Mouse (Mus musculus) CH12.LX (cell line): ENCODE results near the gene Il17rd. TPM values are rescaled to one million over a fixed set of nuclear protein-coding genes. Genes with fewer than 3 reads are reported as not detected.

Experiments used
- DNase-seq: peaks from one replicate; pipeline ENCODE4 v3.0.0-alpha.2; 2013; ENCODE audit errors: extremely low read depth
- H3K27ac ChIP-seq: 2 replicates; pipeline ENCODE4 v1.5.1; 2012; ENCODE audit warnings: low read depth, mild to moderate bottlenecking, control low read depth, moderate library complexity; ENCODE audit not compliant: insufficient read depth
- H3K27me3 ChIP-seq: replicated peaks from 2 replicates; pipeline ENCODE3; 2012; ENCODE audit warnings: inconsistent platforms
- H3K36me3 ChIP-seq, 2 experiments: replicated peaks in 1 of 2; 2 replicates each; pipeline versions ENCODE3 to v1.6.1; 2012; ENCODE audit warnings: inconsistent platforms in 1 of 2, low read length in 1 of 2, mild to moderate bottlenecking in 1 of 2, mixed read lengths in 1 of 2, moderate library complexity in 1 of 2; ENCODE audit not compliant: control insufficient read depth in 1 of 2, insufficient read depth in 1 of 2
- H3K4me1 ChIP-seq, 2 experiments: 2 replicates each; pipeline ENCODE4 v1.6.1; 2012; ENCODE audit warnings: inconsistent platforms in 1 of 2, moderate library complexity in 1 of 2; ENCODE audit not compliant: insufficient read depth in 2 of 2, control insufficient read depth in 1 of 2
- H3K4me2 ChIP-seq: 2 replicates; pipeline ENCODE4 v1.6.1; 2012; ENCODE audit warnings: low read depth, mild to moderate bottlenecking, control low read depth; ENCODE audit not compliant: poor library complexity, insufficient read depth, severe bottlenecking
- H3K4me3 ChIP-seq, 3 experiments: fragments of 150-350 bp in 1 of 3; sonication (generic) in 1 of 3; replicated peaks in 1 of 3; 2 replicates each; pipeline versions ENCODE3 to v1.5.1; 2011 to 2012; ENCODE audit warnings: low read depth in 2 of 3, low read length in 2 of 3, mild to moderate bottlenecking in 2 of 3, moderate library complexity in 2 of 3, control low read depth in 1 of 3, improper control_type of control experiment in 1 of 3, inconsistent platforms in 1 of 3, mixed read lengths in 1 of 3; ENCODE audit not compliant: poor library complexity in 1 of 3
- H3K79me2 ChIP-seq: replicated peaks from 2 replicates; pipeline ENCODE4 v1.6.1; 2012; ENCODE audit warnings: mild to moderate bottlenecking, moderate library complexity; ENCODE audit not compliant: control insufficient read depth, poor library complexity, insufficient read depth, severe bottlenecking; ENCODE audit errors: extremely low read depth
- H3K9ac ChIP-seq: 2 replicates; pipeline ENCODE4 v1.6.1; 2012; ENCODE audit warnings: low read depth, mild to moderate bottlenecking, control low read depth, moderate library complexity; ENCODE audit not compliant: insufficient read depth
- H3K9me3 ChIP-seq: replicated peaks from 2 replicates; pipeline ENCODE3; 2012; ENCODE audit warnings: low read length, inconsistent platforms, mixed read lengths
- BHLHE40 ChIP-seq: IDR thresholded peaks from 2 replicates; pipeline ENCODE4 v1.6.1; 2011; ENCODE audit warnings: mild to moderate bottlenecking, low read depth, low read length, improper control_type of control experiment
- CHD1 ChIP-seq: IDR thresholded peaks from 2 replicates; pipeline ENCODE4 v1.6.1; 2012; ENCODE audit warnings: low read depth, low read length, improper control_type of control experiment, inconsistent platforms
- CHD2 ChIP-seq: IDR thresholded peaks from 2 replicates; pipeline ENCODE4 v1.6.1; 2011; ENCODE audit warnings: low read length, improper control_type of control experiment
- CTCF ChIP-seq, 2 experiments: IDR thresholded peaks in 1 of 2; conservative IDR thresholded peaks in 1 of 2; 2 replicates each; pipeline ENCODE4 v1.5.1; 2011 to 2012; ENCODE audit warnings: low read depth in 2 of 2, low read length in 2 of 2, improper control_type of control experiment in 1 of 2, inconsistent platforms in 1 of 2, mild to moderate bottlenecking in 1 of 2, moderate library complexity in 1 of 2
- HCFC1 ChIP-seq: IDR thresholded peaks from 2 replicates; pipeline ENCODE4 v1.6.1; 2012; ENCODE audit warnings: low read depth, mild to moderate bottlenecking, inconsistent platforms, low read length, improper control_type of control experiment
- IRF4 ChIP-seq: IDR thresholded peaks from 2 replicates; pipeline ENCODE4 v1.6.1; 2014; ENCODE audit warnings: low read depth, mild to moderate bottlenecking, inconsistent platforms, low read length, improper control_type of control experiment
- JUND ChIP-seq: conservative IDR thresholded peaks from 2 replicates; pipeline ENCODE4 v1.6.1; 2011; ENCODE audit warnings: low read depth, low read length, improper control_type of control experiment
- MAFK ChIP-seq: IDR thresholded peaks from 2 replicates; pipeline ENCODE4 v1.6.1; 2011; ENCODE audit warnings: low read length, improper control_type of control experiment; ENCODE audit not compliant: insufficient replicate concordance
- MAX ChIP-seq: IDR thresholded peaks from 2 replicates; pipeline ENCODE4 v1.6.1; 2011; ENCODE audit warnings: low read length, improper control_type of control experiment
- MEF2A ChIP-seq: IDR thresholded peaks from 2 replicates; pipeline ENCODE4 v1.6.1; 2014; ENCODE audit warnings: low read depth, mild to moderate bottlenecking, inconsistent platforms, low read length, improper control_type of control experiment, borderline replicate concordance
- MXI1 ChIP-seq: IDR thresholded peaks from 2 replicates; pipeline ENCODE4 v1.6.1; 2011; ENCODE audit warnings: mild to moderate bottlenecking, low read depth, low read length, improper control_type of control experiment
- PAX5 ChIP-seq: IDR thresholded peaks from 2 replicates; pipeline ENCODE4 v1.6.1; 2012; ENCODE audit warnings: low read length, inconsistent platforms, mixed read lengths
- SMC3 ChIP-seq: IDR thresholded peaks from 2 replicates; pipeline ENCODE4 v1.6.1; 2011; ENCODE audit warnings: low read depth, low read length, improper control_type of control experiment
- TBP ChIP-seq: conservative IDR thresholded peaks from 2 replicates; pipeline ENCODE4 v1.6.1; 2011; ENCODE audit warnings: low read depth, low read length, improper control_type of control experiment
- TCF12 ChIP-seq: IDR thresholded peaks from 2 replicates; pipeline ENCODE4 v1.6.1; 2014; ENCODE audit warnings: low read depth, mild to moderate bottlenecking, inconsistent platforms, low read length, improper control_type of control experiment
- UBTF ChIP-seq: IDR thresholded peaks from 2 replicates; pipeline ENCODE4 v1.6.1; 2012; ENCODE audit warnings: low read depth, mild to moderate bottlenecking, inconsistent platforms, low read length, improper control_type of control experiment, moderate library complexity
- USF1 ChIP-seq: IDR thresholded peaks from 2 replicates; pipeline ENCODE4 v1.6.1; 2014; ENCODE audit warnings: low read depth, mild to moderate bottlenecking, inconsistent platforms, low read length, improper control_type of control experiment
- USF2 ChIP-seq: conservative IDR thresholded peaks from 2 replicates; pipeline ENCODE4 v1.6.1; 2011; ENCODE audit warnings: low read depth, low read length, improper control_type of control experiment
- ZKSCAN1 ChIP-seq: IDR thresholded peaks from 2 replicates; pipeline ENCODE4 v1.6.1; 2012; ENCODE audit warnings: low read depth, inconsistent platforms, low read length, improper control_type of control experiment, borderline replicate concordance
- ZMIZ1 ChIP-seq: IDR thresholded peaks from 2 replicates; pipeline ENCODE4 v1.6.1; 2012; ENCODE audit warnings: low read depth, mild to moderate bottlenecking, inconsistent platforms, low read length, improper control_type of control experiment
- ZNF384 ChIP-seq: IDR thresholded peaks from 2 replicates; pipeline ENCODE4 v1.6.1; 2012; ENCODE audit warnings: low read depth, low read length, improper control_type of control experiment, inconsistent platforms
- dilution Hi-C: fragments of 300-500 bp; cut with MboI; formaldehyde crosslinking; loops from 2 replicates; pipeline ENCODE4 v1.14.3; 2020; ENCODE audit warnings: low sequenced_read_pairs; ENCODE audit not compliant: extremely low pct_unique_long_range_greater_than_20kb, extremely low pct_ligation_motif_present
- in situ Hi-C: fragments of 300-500 bp; cut with MboI; formaldehyde crosslinking; loops from 3 replicates; pipeline ENCODE4 v1.14.3; 2019; ENCODE audit warnings: low sequenced_read_pairs, low pct_ligation_motif_present, low pct_unique_long_range_greater_than_20kb, mixed read lengths
- polyA plus RNA-seq: library from polyadenylated mRNA; unstranded; fragments of >175 nt; gene quantifications from 2 replicates; pipeline ENCODE4 v1.2.1, GENCODE M21; 2012; ENCODE audit warnings: low read depth; ENCODE audit not compliant: insufficient read length
- total RNA-seq, 2 experiments: library from RNA; depleted of rRNA; stranded (reverse); fragments of 300-350 nt in 1 of 2; fragments of >200 nt in 1 of 2; gene quantifications; 2 replicates each; pipeline ENCODE4 v1.2.3; 2012 to 2014

Il17rd gene
- total and polyA plus RNA-seq, 3 experiments = 0.04 to 0.09 (median 0.08) TPM

- Histone ChIP-seq H3K9ac (no peak overlapping the region), H3K4me1 (no peaks in the 10 kb centered on the region), H3K36me3 (no peaks in the 10 kb centered on the region), H3K4me3 (no peak overlapping the region), H3K27me3 (peaks cover 8% of the 10 kb centered on the region), H3K79me2 (no peaks in the 10 kb centered on the region), H3K9me3 (no peaks in the 10 kb centered on the region), H3K27ac (no peak overlapping the region), H3K4me2 (no peak overlapping the region)
- DNase-seq = no peak
- in situ Hi-C loops = no loop called here
- no peak for TF ChIP-seq SMC3
- TF ChIP-seq TBP = no peak
- TF ChIP-seq MAX = no peak
- no peak for TF ChIP-seq MXI1
- TF ChIP-seq USF2 = no peak
- TF ChIP-seq JUND = no peak
- TF ChIP-seq MAFK = no peak
- no peak for TF ChIP-seq ZNF384
- TF ChIP-seq BHLHE40 = no peak
- TF ChIP-seq IRF4 = no peak
- dilution Hi-C loops = no loop called here
These were observed 116.3 kb downstream of the Il17rd start for GRCm38 (mm10) chr14:27155088-27155487.

DNA sequence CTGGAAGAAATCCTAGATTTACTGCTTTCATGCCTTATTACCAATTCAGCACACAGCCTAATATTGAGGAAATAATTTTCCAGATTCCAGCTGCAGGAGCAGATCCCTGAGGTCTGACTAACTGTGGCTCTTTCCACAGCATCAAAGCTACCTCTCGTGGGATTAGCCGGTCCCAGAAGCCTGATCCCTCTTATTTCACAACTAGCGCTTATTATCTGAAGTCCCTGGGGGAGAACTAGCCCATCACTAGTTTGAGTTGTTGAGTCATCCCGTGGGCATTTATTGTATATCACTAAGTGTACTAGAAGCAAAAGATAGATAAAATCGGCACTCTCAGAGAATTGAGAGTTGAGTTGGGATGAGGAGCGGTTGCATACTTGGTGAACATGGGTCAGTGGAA lies 117.3 kb downstream of the Il17rd start:
- H3K36me3 ChIP-seq = no peaks in the 10 kb centered on the region
- H3K27ac ChIP-seq = no peak overlapping the region
- no peak overlapping the region for H3K4me3 ChIP-seq
- H3K79me2 ChIP-seq = no peaks in the 10 kb centered on the region
- H3K27me3 ChIP-seq = peaks cover 8% of the 10 kb centered on the region
- no peaks in the 10 kb centered on the region for H3K4me1 ChIP-seq
- H3K9me3 ChIP-seq = no peaks in the 10 kb centered on the region
- dilution Hi-C loops (no loop called here), in situ Hi-C loops (no loop called here)
- DNase-seq = no peak
- H3K4me2 ChIP-seq = no peak overlapping the region
- no peak overlapping the region for H3K9ac ChIP-seq
- TF ChIP-seq ZKSCAN1 (no peak), SMC3 (no peak), MEF2A (no peak), CTCF (conservative IDR thresholded peaks at IDR 0.05 in 1 of 2, IDR thresholded peaks at IDR 0.05 in 1 of 2; ENCODE audit: low read depth in 2 of 2, low read length in 2 of 2) (no peak), UBTF (no peak), MXI1 (no peak), JUND (no peak), TCF12 (no peak), USF1 (no peak), ZMIZ1 (no peak), HCFC1 (no peak), PAX5 (no peak), MAX (no peak), CHD2 (no peak), CHD1 (no peak)

Other genes with a start within 250 kb of the Il17rd start
- not detected in 2 replicates for gene Asb14, start 144.4 kb upstream of the Il17rd start, total RNA-seq (2012; rRNA removed)
- not detected in 2 replicates for gene Asb14, start 144.4 kb upstream of the Il17rd start, total RNA-seq (2014; rRNA removed)
- not detected in 2 replicates for gene Asb14, start 144.4 kb upstream of the Il17rd start, polyA plus RNA-seq
- 8.0 and 9.0 TPM in 2 replicates for gene Appl1, start 67.7 kb upstream of the Il17rd start, total RNA-seq (2012; rRNA removed)
- 11.0 and 12.6 TPM in 2 replicates for gene Appl1, start 67.7 kb upstream of the Il17rd start, total RNA-seq (2014; rRNA removed)
- gene Appl1, start 67.7 kb upstream of the Il17rd start, polyA plus RNA-seq = 11.9 and 14.7 TPM in 2 replicates
- 1.9 and 2.2 TPM in 2 replicates for gene Hesx1, start 44.5 kb upstream of the Il17rd start, total RNA-seq (2012; rRNA removed)
- gene Hesx1, start 44.5 kb upstream of the Il17rd start, total RNA-seq (2014; rRNA removed) = 3.6 and 3.9 TPM in 2 replicates
- 3.4 and 4.3 TPM in 2 replicates for gene Hesx1, start 44.5 kb upstream of the Il17rd start, polyA plus RNA-seq
- gene Arhgef3, start 76.0 kb downstream of the Il17rd start, total RNA-seq (2012; rRNA removed) = 0.51 and 0.67 TPM in 2 replicates
- gene Arhgef3, start 76.0 kb downstream of the Il17rd start, total RNA-seq (2014; rRNA removed) = 0.62 and 0.89 TPM in 2 replicates
- 0.61 and 0.64 TPM in 2 replicates for gene Arhgef3, start 76.0 kb downstream of the Il17rd start, polyA plus RNA-seq